Mouse (Mus musculus) ES-E14 (cell line): ENCODE measurements at regions not wholly inside any gene's neighbourhood (a gene's known extent, or its start where the extent isn't known, plus 50 kb on each side); places are given as distances from the start of the nearest gene placed in this dataset.

Experiments used
- DNase-seq: peaks from one replicate; pipeline ENCODE4 v3.0.0-alpha.2; 2013; ENCODE audit warnings: low read depth, low spot score
- H3K27ac ChIP-seq: 2 replicates; pipeline ENCODE4 v1.5.1; 2012; ENCODE audit warnings: low read depth, mild to moderate bottlenecking, low read length, moderate library complexity, mixed read lengths; ENCODE audit not compliant: poor library complexity, insufficient read depth, severe bottlenecking
- H3K36me3 ChIP-seq: 2 replicates; pipeline ENCODE4 v1.6.1; 2012; ENCODE audit warnings: mild to moderate bottlenecking, low read length, moderate library complexity, mixed read lengths; ENCODE audit not compliant: control insufficient read depth, poor library complexity, insufficient read depth, severe bottlenecking
- H3K4me1 ChIP-seq, 2 experiments: fragments of 150-350 bp in 1 of 2; sonication (generic) in 1 of 2; 2 replicates each; pipeline ENCODE4 v1.6.1; 2012; ENCODE audit warnings: low read length in 2 of 2, mild to moderate bottlenecking in 1 of 2, mixed read lengths in 1 of 2; ENCODE audit not compliant: control insufficient read depth in 2 of 2, insufficient read depth in 2 of 2, poor library complexity in 1 of 2
- H3K4me3 ChIP-seq, 2 experiments: fragments of 150-350 bp in 1 of 2; sonication (generic) in 1 of 2; 2 replicates each; pipeline ENCODE4 v1.5.1; 2012; ENCODE audit warnings: low read length in 2 of 2, low read depth in 1 of 2, mild to moderate bottlenecking in 1 of 2, mixed read lengths in 1 of 2; ENCODE audit not compliant: insufficient read depth in 1 of 2, poor library complexity in 1 of 2, severe bottlenecking in 1 of 2
- H3K9ac ChIP-seq: 2 replicates; pipeline ENCODE4 v1.6.1; 2012; ENCODE audit warnings: low read depth, mild to moderate bottlenecking, low read length, mixed read lengths; ENCODE audit not compliant: poor library complexity, insufficient read depth, severe bottlenecking
- H3K9me3 ChIP-seq: fragments of 150-350 bp; sonication (generic); 2 replicates; pipeline ENCODE4 v1.6.1; 2012; ENCODE audit warnings: low read depth, mild to moderate bottlenecking, low read length; ENCODE audit not compliant: control insufficient read depth, insufficient read depth
- CHD2 ChIP-seq: IDR thresholded peaks from 2 replicates; pipeline ENCODE4 v1.6.1; 2014; ENCODE audit warnings: mild to moderate bottlenecking, low read depth, low read length, inconsistent platforms
- HCFC1 ChIP-seq: IDR thresholded peaks from 2 replicates; pipeline ENCODE4 v1.6.1; 2012; ENCODE audit warnings: low read length, inconsistent platforms, borderline replicate concordance; ENCODE audit not compliant: insufficient read depth
- MAFK ChIP-seq: IDR thresholded peaks from 2 replicates; pipeline ENCODE4 v1.6.1; 2014; ENCODE audit warnings: mild to moderate bottlenecking, low read depth, low read length, inconsistent platforms; ENCODE audit not compliant: insufficient read depth
- ZC3H11A ChIP-seq: IDR thresholded peaks from 2 replicates; pipeline ENCODE4 v1.6.1; 2012; ENCODE audit warnings: low read depth, mild to moderate bottlenecking, inconsistent platforms, low read length, borderline replicate concordance
- ZNF384 ChIP-seq: IDR thresholded peaks from 2 replicates; pipeline ENCODE4 v1.6.1; 2012; ENCODE audit warnings: low read depth, low read length, inconsistent platforms
- in situ Hi-C, 2 experiments: fragments of 600-800 bp; cut with MboI; formaldehyde crosslinking; loops; one replicate each; pipeline ENCODE4 v1.15.1; 2025; ENCODE audit warnings: low sequenced_read_pairs in 2 of 2, inconsistent platforms in 1 of 2; ENCODE audit not compliant: unreplicated experiment in 2 of 2

GRCm38 (mm10) chr14:73730796-73731195, 69.8 kb downstream of the Gm21750 start:
- H3K4me1 ChIP-seq = no peaks in the 10 kb centered on the region
- H3K9me3 ChIP-seq = no peaks in the 10 kb centered on the region
- no peak overlapping the region for H3K4me3 ChIP-seq
- H3K9ac ChIP-seq = no peak overlapping the region
- in situ Hi-C loops = no loop called here
- H3K36me3 ChIP-seq = no peaks in the 10 kb centered on the region
- TF ChIP-seq ZC3H11A = no peak
- TF ChIP-seq ZNF384 = no peak
- H3K27ac ChIP-seq = no peak overlapping the region
- DNase-seq = no peak

- Histone ChIP-seq H3K9ac (no peak overlapping the region), H3K36me3 (no peaks in the 10 kb centered on the region), H3K4me3 (no peak overlapping the region), H3K27ac (no peak overlapping the region), H3K4me1 (no peaks in the 10 kb centered on the region), H3K9me3 (no peaks in the 10 kb centered on the region)
- in situ Hi-C loops = no loop called here
- TF ChIP-seq ZC3H11A (no peak), HCFC1 (no peak), MAFK (no peak), ZNF384 (no peak), CHD2 (no peak)
- no peak for DNase-seq
Measured at GRCm38 (mm10) chr14:73732161-73732560, 71.1 kb downstream of the Gm21750 start.

GRCm38 (mm10) chr14:73750790-73751189, 89.8 kb downstream of the Gm21750 start:
- Histone ChIP-seq H3K27ac (no peak overlapping the region), H3K4me1 (no peaks in the 10 kb centered on the region), H3K9ac (no peak overlapping the region), H3K4me3 (no peak overlapping the region), H3K36me3 (no peaks in the 10 kb centered on the region), H3K9me3 (no peaks in the 10 kb centered on the region)
- in situ Hi-C loops = no loop called here
- TF ChIP-seq HCFC1 = no peak
- no peak for TF ChIP-seq MAFK
- TF ChIP-seq ZNF384 = no peak
- no peak for TF ChIP-seq ZC3H11A
- no peak for DNase-seq

- Histone ChIP-seq H3K9ac (no peak overlapping the region), H3K36me3 (no peaks in the 10 kb centered on the region), H3K4me3 (no peak overlapping the region), H3K9me3 (no peaks in the 10 kb centered on the region), H3K4me1 (no peaks in the 10 kb centered on the region), H3K27ac (no peak overlapping the region)
- no peak for DNase-seq
- in situ Hi-C loops = no loop called here
- TF ChIP-seq MAFK (no peak), CHD2 (no peak), ZNF384 (no peak), ZC3H11A (no peak), HCFC1 (no peak)
Measured at GRCm38 (mm10) chr14:73759986-73760385, 99.0 kb downstream of the Gm21750 start.

GRCm38 (mm10) chr14:73772964-73773363, 111.9 kb downstream of the Gm21750 start:
- TF ChIP-seq MAFK (no peak), ZNF384 (no peak), HCFC1 (no peak), ZC3H11A (no peak), CHD2 (no peak)
- in situ Hi-C loops = no loop called here

More at GRCm38 (mm10) chr14:73772964-73773363, 111.9 kb downstream of the Gm21750 start:
- Histone ChIP-seq H3K4me3 (no peak overlapping the region), H3K27ac (no peak overlapping the region), H3K9me3 (no peaks in the 10 kb centered on the region), H3K36me3 (no peaks in the 10 kb centered on the region), H3K9ac (no peak overlapping the region), H3K4me1 (no peaks in the 10 kb centered on the region)
- no peak for DNase-seq
